Mouse (Mus musculus): ENCODE measurements around the gene Oxnad1.
"Not testable (repeated sequence)": the region's sequence is repeated elsewhere in the genome, so short reads cannot be mapped to it uniquely, and the experiment has no call there.

DNA sequence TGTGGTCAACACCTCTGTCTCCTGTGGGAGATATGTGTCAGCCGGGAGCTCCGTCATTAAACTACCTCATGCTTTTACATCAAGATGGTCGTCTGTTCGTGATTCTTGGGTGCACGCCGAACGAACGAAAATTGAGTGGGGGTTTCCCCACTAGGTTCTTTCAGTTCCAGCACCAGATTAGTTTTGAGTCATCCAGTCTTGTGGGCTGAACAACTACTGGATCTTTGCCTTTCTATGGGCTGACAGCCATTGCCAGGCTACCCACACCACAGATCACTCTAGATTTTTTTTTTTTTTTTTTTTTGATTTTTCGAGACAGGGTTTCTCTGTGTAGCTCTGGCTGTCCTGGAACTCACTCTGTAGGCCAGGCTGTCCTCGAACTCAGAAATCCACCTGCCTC lies 26.9 kb downstream of the Oxnad1 start:
- TF ChIP-seq CTCF (IDR thresholded peaks at IDR 0.05; ENCODE audit: low read depth, low read length); EP300 (IDR thresholded peaks at IDR 0.05; ENCODE audit: insufficient read depth, low read depth, low read length); POLR2A (IDR thresholded peaks at IDR 0.05; ENCODE audit: insufficient read depth, low read length): not testable (repeated sequence)

Data from ES-Bruce4 (cell line).